Mouse (Mus musculus): ENCODE measurements around the gene Fn3k.

GRCm38 (mm10) chr11:121481129-121481528 is 46.4 kb downstream of the Fn3k start:
- TF ChIP-seq CTCF (IDR thresholded peaks at IDR 0.05; ENCODE audit: borderline replicate concordance, control insufficient read depth, extremely low read depth, insufficient read depth, low read length, poor library complexity), result no peak
- no peak for TF ChIP-seq POLR2A (IDR thresholded peaks at IDR 0.05; ENCODE audit: control insufficient read depth, extremely low read depth, insufficient read depth, low read length, poor library complexity)
